Mouse (Mus musculus) activated CD4-positive, CD25-positive, alpha-beta regulatory T cell, adult 4 months (primary cell): ENCODE results near the gene Prkg1. TPM values are rescaled to one million over a fixed set of nuclear protein-coding genes. Genes with fewer than 3 reads are reported as not detected.
"Not testable (repeated sequence)": the region's sequence is repeated elsewhere in the genome, so short reads cannot be mapped to it uniquely, and the experiment has no call there.

Source experiments
- ATAC-seq: one replicate; pipeline ENCODE4 v1.8.0; 2017
- polyA plus RNA-seq, 2 experiments: library from polyadenylated mRNA; unstranded; fragments of 100-300 nt; shearing (Covaris generic); gene quantifications; one replicate each; pipeline ENCODE4 v1.2.1; 2017

Prkg1 gene
- polyA plus RNA-seq, 2 experiments from 2014 or later = 0.20 TPM; not detected in 1

DNA sequence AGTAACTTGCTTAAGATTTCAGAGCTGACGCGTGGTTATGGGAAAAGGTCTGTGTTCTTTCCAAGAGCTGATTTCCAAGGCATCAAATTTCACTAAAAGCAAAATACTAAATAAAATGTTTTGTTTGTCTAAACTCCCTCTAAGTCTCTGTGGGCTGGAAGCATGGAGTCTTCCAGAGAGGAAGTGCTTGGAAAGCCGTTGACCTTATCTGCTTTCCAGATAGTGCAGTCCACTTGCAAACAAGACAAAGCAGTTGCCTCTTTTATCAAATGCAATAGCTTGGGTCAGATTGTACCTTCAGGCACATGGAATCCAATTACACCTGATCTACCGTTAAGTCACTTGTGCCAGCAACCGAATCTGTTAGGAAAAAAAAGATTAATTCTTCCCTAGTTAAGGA, 340.5 kb downstream of the Prkg1 start:
- ATAC-seq = no peak

DNA sequence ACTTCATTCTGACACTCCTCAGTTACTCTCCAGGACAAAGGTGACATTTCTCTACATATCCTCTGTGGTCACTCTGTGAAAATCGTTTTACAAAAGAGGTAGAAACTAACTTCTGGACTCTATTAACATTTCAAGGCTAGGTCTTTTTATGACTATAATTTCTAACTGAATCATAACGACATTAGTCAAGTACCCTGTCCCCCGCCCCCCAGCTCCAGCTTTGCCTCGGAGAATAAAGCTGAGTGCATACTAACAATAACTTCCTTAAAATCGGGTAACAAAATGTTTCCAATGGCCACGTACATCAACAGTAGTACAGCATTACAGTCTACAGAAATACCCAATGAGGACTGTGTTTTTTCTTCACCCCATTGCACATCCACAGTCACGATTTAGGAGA, 351.3 kb downstream of the Prkg1 start:
- ATAC-seq = no peak

DNA sequence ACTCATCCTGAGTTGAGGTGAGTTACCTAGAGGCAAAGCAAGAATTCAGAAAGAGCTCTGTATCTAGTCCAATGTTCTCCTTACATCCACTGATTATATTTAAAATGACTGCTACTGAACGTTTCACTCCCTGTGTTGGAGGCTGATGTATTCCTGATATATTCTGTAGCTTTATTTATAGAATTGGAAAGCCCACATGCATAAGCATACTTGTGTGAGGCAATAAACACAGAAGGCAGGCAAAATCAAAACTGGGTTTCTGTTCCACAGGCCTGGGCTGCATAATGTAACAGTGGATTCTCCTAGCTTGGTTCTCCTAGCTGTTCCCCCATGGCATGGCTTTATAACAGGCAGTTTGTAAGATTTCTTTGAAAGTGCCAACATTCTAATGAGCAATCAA, 368.7 kb downstream of the Prkg1 start:
- no peak for ATAC-seq

DNA sequence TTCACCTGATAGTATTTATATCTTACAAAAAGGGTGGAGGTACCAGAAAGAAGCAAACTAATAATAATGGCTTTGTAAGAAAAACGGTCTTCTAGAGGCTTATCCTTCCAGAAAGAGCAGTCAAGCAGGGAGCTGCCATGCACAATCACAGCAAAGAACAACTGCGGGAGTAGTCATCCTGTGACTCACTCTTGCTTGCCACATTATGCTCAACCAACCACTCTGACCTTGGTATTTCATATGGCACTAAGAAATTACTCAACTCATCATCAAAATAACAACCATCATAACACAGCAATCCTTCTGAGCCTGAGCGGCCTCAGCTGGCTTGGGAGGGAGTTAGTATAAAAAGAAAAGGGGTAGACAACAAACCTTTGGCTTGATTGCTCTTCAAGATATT, 379.5 kb downstream of the Prkg1 start:
- no peak for ATAC-seq

- ATAC-seq = no peak
Observed at GRCm38 (mm10) chr19:31383881-31384280, 381.0 kb downstream of the Prkg1 start.

GRCm38 (mm10) chr19:31370106-31370505, 394.7 kb downstream of the Prkg1 start:
- no peak for ATAC-seq

GRCm38 (mm10) chr19:31369116-31369515, 395.7 kb downstream of the Prkg1 start:
- ATAC-seq = no peak

GRCm38 (mm10) chr19:31362051-31362450, 402.8 kb downstream of the Prkg1 start:
- no peak for ATAC-seq

GRCm38 (mm10) chr19:31361575-31361974, 403.3 kb downstream of the Prkg1 start:
- no peak for ATAC-seq

GRCm38 (mm10) chr19:31361161-31361560, 403.7 kb downstream of the Prkg1 start:
- no peak for ATAC-seq

- ATAC-seq = no peak
Observed at GRCm38 (mm10) chr19:31354959-31355358, 409.9 kb downstream of the Prkg1 start.

DNA sequence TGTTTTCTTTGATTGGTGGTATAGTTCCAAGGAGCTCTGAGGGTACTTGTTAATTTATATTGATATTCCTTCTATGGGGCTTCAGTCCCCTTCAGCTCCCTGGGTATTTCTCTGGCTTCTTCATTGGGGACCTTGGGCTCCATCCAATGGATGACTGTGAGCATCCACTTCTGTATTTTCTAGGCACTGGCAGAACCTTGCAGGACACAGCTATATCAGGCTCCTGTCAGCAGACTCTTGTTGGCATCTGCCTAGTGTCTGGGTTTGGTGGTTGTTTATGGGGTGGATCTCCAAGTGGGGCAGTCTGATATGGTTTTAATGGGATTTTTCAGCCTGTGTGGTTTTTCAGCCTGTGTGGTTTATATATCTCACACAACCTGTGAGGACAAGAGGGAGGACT, 412.0 kb downstream of the Prkg1 start:
- ATAC-seq = not testable (repeated sequence)

DNA sequence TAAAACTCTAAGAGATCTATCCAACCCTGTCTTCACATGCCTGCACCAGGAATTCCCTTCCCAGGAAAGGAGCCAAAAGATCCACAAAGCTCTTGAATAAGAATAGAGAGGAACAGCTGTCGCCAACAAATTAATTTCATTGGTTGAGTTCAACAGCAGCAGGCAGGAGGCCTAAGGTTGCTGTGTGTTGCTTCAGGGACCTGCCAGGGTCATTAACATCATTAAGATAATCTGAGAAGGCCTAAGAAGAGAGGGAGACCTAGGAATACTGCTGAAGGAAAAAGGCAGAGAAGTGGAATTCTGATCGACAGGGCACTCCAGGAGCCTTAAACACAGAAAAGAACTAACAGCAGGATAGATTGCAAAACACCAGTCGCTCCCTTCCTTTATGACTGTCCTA, 413.0 kb downstream of the Prkg1 start:
- ATAC-seq = no peak

DNA sequence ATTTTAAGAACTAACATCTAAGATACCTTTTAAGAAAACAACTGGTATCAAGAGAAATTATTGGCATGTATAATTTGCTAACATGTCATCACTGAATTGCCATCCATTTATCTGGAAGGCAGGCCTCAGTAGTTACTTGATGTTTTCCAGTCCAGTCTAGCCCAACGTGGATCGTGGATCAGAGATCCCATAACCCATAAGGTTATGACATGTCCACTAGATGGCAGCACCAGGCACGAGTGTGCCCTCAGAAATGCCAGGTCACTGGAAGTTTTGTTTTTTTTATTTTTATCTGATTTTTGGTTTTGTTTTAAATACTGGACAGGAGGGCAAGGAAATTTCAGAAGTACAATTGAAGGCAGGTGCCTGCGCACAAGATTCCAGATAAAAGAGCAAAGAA, 422.7 kb downstream of the Prkg1 start:
- ATAC-seq = no peak

GRCm38 (mm10) chr19:31340898-31341297, 423.9 kb downstream of the Prkg1 start:
- no peak for ATAC-seq

- no peak for ATAC-seq
Observed at GRCm38 (mm10) chr19:31338355-31339101, 426.3 kb downstream of the Prkg1 start.

DNA sequence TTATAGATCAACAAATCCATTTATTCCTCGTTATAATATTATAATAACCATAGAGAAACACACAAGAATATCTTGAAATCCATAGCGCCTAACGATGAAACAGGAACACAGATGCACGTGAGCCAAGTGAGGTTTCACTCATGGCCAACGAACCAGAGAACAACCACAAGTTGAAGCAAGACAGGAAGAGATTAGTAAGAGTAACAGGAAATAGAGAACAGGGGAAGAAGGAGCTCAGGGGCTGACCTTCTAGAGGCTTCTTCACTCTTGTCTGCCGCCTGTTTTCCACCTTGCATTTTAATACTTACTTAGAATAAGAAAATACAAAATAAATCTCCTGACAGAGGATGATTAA, 427.0 kb downstream of the Prkg1 start:
- ATAC-seq = peak; percentile 86

- peak; percentile 66 for ATAC-seq
Observed at GRCm38 (mm10) chr19:31337163-31337862, 427.5 kb downstream of the Prkg1 start.

DNA sequence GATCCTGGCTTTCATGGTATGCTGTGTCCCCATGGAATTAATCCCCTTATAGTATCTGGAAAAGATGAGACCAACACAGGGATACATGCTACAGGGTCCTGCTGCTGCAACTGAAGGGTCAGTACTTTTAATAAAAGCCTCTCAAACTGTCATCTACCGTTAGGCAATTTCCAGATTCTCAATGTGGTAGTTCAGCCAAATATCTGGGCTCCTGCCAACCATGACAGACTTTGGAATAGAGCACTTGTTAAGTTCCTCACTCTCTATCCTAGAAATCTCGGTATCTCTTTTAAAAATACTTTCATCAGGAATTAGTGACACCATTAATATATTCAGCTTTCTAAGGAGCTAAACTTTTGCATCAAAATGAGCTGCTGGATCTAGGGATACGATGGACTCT, 428.5 kb downstream of the Prkg1 start:
- no peak for ATAC-seq

DNA sequence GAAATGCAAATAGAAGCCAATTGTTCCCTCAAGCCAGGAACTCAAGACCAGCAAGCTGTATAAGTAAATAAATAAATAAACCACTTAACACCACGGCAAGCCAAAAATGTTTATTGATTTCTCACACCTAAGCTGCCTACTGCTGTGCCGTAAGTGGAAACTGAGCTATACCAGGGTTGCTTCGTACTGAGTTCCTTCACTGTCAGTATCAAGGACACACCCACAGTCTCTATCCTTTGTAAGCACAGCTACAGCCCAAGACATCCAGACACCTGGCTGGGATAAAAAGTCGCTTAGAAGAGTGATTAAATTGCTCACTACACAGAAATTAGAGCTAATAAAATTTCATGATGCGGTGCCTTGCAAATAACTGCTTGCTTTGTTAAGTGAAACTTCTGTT, 434.9 kb downstream of the Prkg1 start:
- no peak for ATAC-seq

- no peak for ATAC-seq
Observed at GRCm38 (mm10) chr19:31304760-31305159, 460.1 kb downstream of the Prkg1 start.

DNA sequence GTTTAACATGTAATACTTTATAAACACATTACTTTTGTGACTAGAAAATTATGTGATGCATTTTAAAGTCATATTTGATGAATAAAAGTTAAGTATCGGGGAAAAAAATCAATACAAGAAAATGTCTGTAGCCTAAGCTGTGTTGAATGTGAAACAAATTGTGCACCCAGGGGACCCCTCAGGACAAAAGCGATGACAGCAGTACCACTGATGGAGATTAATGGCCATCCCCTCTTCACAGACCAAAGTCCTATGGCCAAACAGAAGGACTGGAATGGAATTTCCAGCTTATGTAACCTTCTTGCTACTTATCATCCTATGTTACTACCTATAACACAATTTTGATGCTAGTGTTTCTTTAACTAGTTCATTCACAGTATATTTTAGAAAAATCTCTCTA, 473.6 kb downstream of the Prkg1 start:
- no peak for ATAC-seq

GRCm38 (mm10) chr19:31284581-31284980, 480.3 kb downstream of the Prkg1 start:
- no peak for ATAC-seq

GRCm38 (mm10) chr19:31284126-31284525, 480.7 kb downstream of the Prkg1 start:
- ATAC-seq = no peak
